Mouse (Mus musculus) heart, postnatal 4 days (tissue): Measurements from ENCODE around the gene Klf7. TPM values are rescaled to one million over a fixed set of nuclear protein-coding genes. Genes with fewer than 3 reads are reported as not detected.

Source experiments
- DNase-seq: peaks from one replicate; pipeline ENCODE4 v3.0.0; 2021
- total RNA-seq, 2 experiments: library from RNA; stranded (reverse); gene quantifications; 2 replicates each; pipeline ENCODE4 v1.2.3; 2021

Gene Klf7
- total RNA-seq, 2 experiments from 2014 or later, result 29.4 to 29.6 TPM

GRCm38 (mm10) chr1:64020672-64021635 lies 101.1 kb downstream of the Klf7 start:
- DNase-seq, result peak; percentile 48

GRCm38 (mm10) chr1:64019127-64019635 lies 102.9 kb downstream of the Klf7 start:
- no peak for DNase-seq

GRCm38 (mm10) chr1:64018466-64019077 lies 103.5 kb downstream of the Klf7 start:
- DNase-seq, result peak; percentile 37

GRCm38 (mm10) chr1:64014091-64014490 lies 108.0 kb downstream of the Klf7 start:
- DNase-seq, result no peak

GRCm38 (mm10) chr1:64008994-64009393 lies 113.1 kb downstream of the Klf7 start:
- no peak for DNase-seq

GRCm38 (mm10) chr1:64008031-64008430 lies 114.1 kb downstream of the Klf7 start:
- DNase-seq, result no peak

- DNase-seq, result no peak
Measured at GRCm38 (mm10) chr1:64005194-64005593, 116.9 kb downstream of the Klf7 start.

- DNase-seq, result no peak
Measured at GRCm38 (mm10) chr1:64003525-64004291, 118.4 kb downstream of the Klf7 start.

GRCm38 (mm10) chr1:64002036-64002435 lies 120.0 kb downstream of the Klf7 start:
- no peak for DNase-seq

GRCm38 (mm10) chr1:64000597-64000996 lies 121.5 kb downstream of the Klf7 start:
- DNase-seq, result no peak

- peak; percentile 51 for DNase-seq
Measured at GRCm38 (mm10) chr1:63999481-63999880, 122.6 kb downstream of the Klf7 start.

GRCm38 (mm10) chr1:63998901-63999300 lies 123.2 kb downstream of the Klf7 start:
- DNase-seq, result no peak

- DNase-seq, result no peak
Measured at GRCm38 (mm10) chr1:63998139-63998538, 123.9 kb downstream of the Klf7 start.

GRCm38 (mm10) chr1:63995828-63996227 lies 126.3 kb downstream of the Klf7 start:
- DNase-seq, result no peak

- no peak for DNase-seq
Measured at GRCm38 (mm10) chr1:63995137-63995492, 127.0 kb downstream of the Klf7 start.

- DNase-seq, result peak; percentile 49
Measured at GRCm38 (mm10) chr1:63994248-63995136, 127.6 kb downstream of the Klf7 start.

GRCm38 (mm10) chr1:63992506-63992905 lies 129.6 kb downstream of the Klf7 start:
- DNase-seq, result no peak

GRCm38 (mm10) chr1:63990416-63990815 lies 131.7 kb downstream of the Klf7 start:
- DNase-seq, result no peak

- DNase-seq, result no peak
Measured at GRCm38 (mm10) chr1:63980733-63981132, 141.3 kb downstream of the Klf7 start.
